Mouse (Mus musculus) heart, postnatal 0 days (tissue): Measurements from ENCODE around the gene Wfdc3.

Source experiments
- CTCF ChIP-seq: IDR thresholded peaks from 2 replicates; pipeline ENCODE4 v1.5.1; 2016; ENCODE audit warnings: antibody characterized with exemption, control low read depth, low read depth
- EP300 ChIP-seq: IDR thresholded peaks from 2 replicates; pipeline ENCODE4 v1.6.1; 2016; ENCODE audit warnings: antibody characterized with exemption, low read depth

DNA sequence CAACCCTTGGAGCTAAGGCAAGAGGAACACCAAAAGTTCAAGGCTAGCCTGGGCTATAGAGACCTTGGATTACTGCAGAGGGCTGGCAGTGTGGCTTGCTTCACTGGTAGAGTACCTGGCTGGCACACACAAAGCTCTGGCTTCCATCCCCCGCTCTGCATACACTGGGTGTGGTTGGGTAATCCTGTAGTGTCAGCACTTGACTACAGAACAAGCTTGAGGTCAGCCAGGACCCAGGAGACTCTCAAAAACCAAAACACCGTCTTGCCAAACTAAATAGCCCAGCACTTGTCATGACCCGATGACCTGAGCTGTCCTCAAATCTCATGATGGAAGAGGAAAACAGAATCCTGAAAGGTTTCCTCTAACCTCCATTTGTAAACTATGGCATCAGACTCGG is 44.7 kb upstream of the Wfdc3 start:
- TF ChIP-seq CTCF (no peak), EP300 (no peak)
